ENCODE assay signal across 25 mouse cellular contexts in the genomic region with DNA sequence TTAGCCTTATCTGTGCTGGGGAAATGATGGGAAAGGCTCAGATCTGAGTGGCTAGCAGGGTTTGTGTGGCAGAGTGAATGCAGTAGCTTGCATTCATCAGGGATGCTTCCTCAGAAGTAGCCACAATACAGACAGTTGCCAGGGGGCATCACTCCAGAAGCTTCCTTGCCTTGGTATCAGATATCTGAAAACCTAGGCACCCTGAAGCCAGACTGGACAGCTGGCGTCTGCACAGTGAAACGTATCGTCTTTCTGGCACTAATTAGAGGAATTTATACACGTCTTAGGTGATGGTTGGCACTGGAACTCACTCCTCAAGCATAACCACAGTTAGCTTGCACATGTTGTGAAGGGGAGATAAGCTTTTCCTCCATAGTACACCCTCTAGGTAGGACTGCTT.
DNase-seq lines count a peak whose midpoint lies in the region; ATAC-seq and TF ChIP-seq lines count a peak whose summit lies in the region.
"Had no signal": no experiment of that assay in that cellular context is flagged by ENCODE, and none has a peak within 500 bp of the region (broad histone marks: within the 10 kb centered on the region; RNA-seq: fewer than 3 reads in every experiment).

No protein-coding gene starts in this region.

- no peak overlapping the region for H3K27ac ChIP-seq in stomach, postnatal 0 days (replicated peaks)
- H3K27ac ChIP-seq: embryonic facial prominence, embryonic 12.5 days; forebrain, embryonic 12.5 days; forebrain, embryonic 15.5 days; hindbrain, embryonic 10.5 days; hindbrain, embryonic 14.5 days; hindbrain, postnatal 0 days had no signal

- no peaks in the 10 kb centered on the region for H3K9me3 ChIP-seq in stomach, postnatal 0 days (ENCODE audit: control insufficient read depth, low read length)
- H3K9me3 ChIP-seq: embryonic facial prominence, embryonic 12.5 days; forebrain, embryonic 12.5 days; forebrain, embryonic 15.5 days; hindbrain, embryonic 10.5 days had no signal

- H3K27me3 ChIP-seq in stomach, postnatal 0 days (ENCODE audit: control insufficient read depth, insufficient read depth, low read length): no peaks in the 10 kb centered on the region
- H3K27me3 ChIP-seq: embryonic facial prominence, embryonic 12.5 days; forebrain, embryonic 12.5 days; forebrain, embryonic 15.5 days had no signal

- H3K36me3 ChIP-seq in stomach, postnatal 0 days (ENCODE audit: control insufficient read depth, insufficient read depth, low read length): 0 out of 2 replicates have a peak, but pooled peaks cover 6% of the 10 kb centered on the region

- no peak overlapping the region for H3K9ac ChIP-seq in stomach, postnatal 0 days (ENCODE audit: low read length)
- H3K9ac ChIP-seq: embryonic facial prominence, embryonic 12.5 days; forebrain, embryonic 12.5 days; forebrain, embryonic 15.5 days; hindbrain, embryonic 14.5 days had no signal

- H3K4me1 ChIP-seq in stomach, postnatal 0 days (replicated peaks; ENCODE audit: control insufficient read depth, insufficient read depth): no peaks in the 10 kb centered on the region
- H3K4me1 ChIP-seq: embryonic facial prominence, embryonic 12.5 days; forebrain, embryonic 12.5 days; forebrain, embryonic 15.5 days; hindbrain, embryonic 10.5 days had no signal

- no peak for TF ChIP-seq EP300 in stomach, postnatal 0 days (optimal IDR thresholded peaks at IDR 0.05)

- WGBS in stomach, postnatal 0 days: 93% methylated on average over 4 of the region's 4 CpGs

- no peak for TF ChIP-seq CTCF in stomach, postnatal 0 days (IDR thresholded peaks at IDR 0.05; ENCODE audit: low read depth)

- H3K4me2 ChIP-seq in stomach, postnatal 0 days (replicated peaks; ENCODE audit: low read depth): no peak overlapping the region
- H3K4me2 ChIP-seq: embryonic facial prominence, embryonic 12.5 days; forebrain, embryonic 12.5 days; forebrain, embryonic 15.5 days; heart, embryonic 11.5 days; hindbrain, embryonic 14.5 days had no signal

- no peak overlapping the region for H3K4me3 ChIP-seq in stomach, postnatal 0 days (ENCODE audit: low read depth, low read length)
- H3K4me3 ChIP-seq: embryonic facial prominence, embryonic 12.5 days; erythroblast, embryonic 14.5 days; forebrain, embryonic 12.5 days; forebrain, embryonic 15.5 days; hindbrain, embryonic 10.5 days had no signal

- peak; percentile 9 to 12 for DNase-seq in cerebellum, postnatal 10 days
- DNase-seq in cerebellum, adult 8-10 months: no peak
- peak; percentile 42 to 67 for DNase-seq in gastrocnemius, adult 8-10 months (ENCODE audit: low spot score in 2 of 2)
- peak; percentile 57 for DNase-seq in gastrocnemius, postnatal 25 days
- DNase-seq in skeletal muscle tissue, adult 2 months (ENCODE audit: low read depth, low spot score): peak; percentile 64
- DNase-seq in adrenal gland, postnatal 36 days: no peak
- no peak for DNase-seq in frontal cortex, postnatal 25 days (ENCODE audit: low spot score in 2 of 2)
- no peak for DNase-seq in stomach, postnatal 0 days (ENCODE audit: low spot score)
- DNase-seq: adrenal gland, adult 8-10 months; adrenal gland, postnatal 25 days; cerebellum, adult 18-20 months; heart, adult 11 months; heart, postnatal 36 days; kidney, adult 18-20 months had no signal

- no peak for ATAC-seq in stomach, postnatal 0 days (ENCODE audit: low FRiP score, low TSS enrichment)
- ATAC-seq: activated CD4-positive, CD25-positive, alpha-beta regulatory T cell, adult 4 months; forebrain, embryonic 15.5 days; hindbrain, postnatal 0 days; inflammation-experienced regulatory T-cells, adult 6 months; intestine, embryonic 16.5 days had no signal

Comparison
In these comparisons a context has a peak if more than half of its experiments do, and no peak if none do; other contexts are left out.
1. DNase-seq: peak in cerebellum, postnatal 10 days (2 of 2), gastrocnemius, adult 8-10 months (2 of 2), gastrocnemius, postnatal 25 days (single experiment) and skeletal muscle tissue, adult 2 months (single experiment); none in cerebellum, adult 8-10 months (single experiment), adrenal gland, postnatal 36 days (0 of 2), frontal cortex, postnatal 25 days (0 of 2) and stomach, postnatal 0 days (single experiment).